Mouse (Mus musculus): ENCODE data around the gene Tescl. TPM values are rescaled to one million over a fixed set of nuclear protein-coding genes. Genes with fewer than 3 reads are reported as not detected.

The Tescl gene
- total RNA-seq, 2 experiments from 2014 or later, result not detected

DNA sequence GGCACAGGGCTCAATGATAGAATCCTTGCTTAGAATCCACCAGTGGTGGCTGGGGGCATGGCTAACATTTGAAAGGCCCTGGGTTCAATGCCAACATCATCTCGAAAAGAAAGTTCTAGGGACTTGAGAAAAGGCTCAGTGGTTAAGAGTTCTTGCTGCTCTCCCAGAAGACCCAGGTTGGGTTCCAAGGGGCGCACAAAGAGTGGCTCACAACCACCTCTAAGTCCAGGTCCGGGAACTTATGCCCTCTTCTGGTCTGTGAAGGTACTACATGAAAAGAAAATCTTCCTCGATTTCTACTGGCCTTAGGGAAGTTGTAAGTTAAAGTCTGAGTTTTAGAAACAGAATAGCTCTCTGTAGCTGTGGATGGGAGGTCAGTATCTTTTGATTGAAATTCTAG lies 47.6 kb downstream of the Tescl start:
- DNase-seq (ENCODE audit: low spot score in 2 of 2), result no peak
- intact Hi-C loops (cut with DNase I), result no loop called here

Small RNA genes lying within 50 kb of the gene (microRNA-seq; reads per million reads assigned to microRNA genes)
- not detected for gene Gm27592

Other genes starting within 250 kb of the Tescl start
- gene Zfp112, start 221.6 kb downstream of the Tescl start, total RNA-seq (2021), result 10 to 100 TPM in 1 of 2 experiments, 1 to 10 TPM in 1; 8.9 to 13.0 TPM
- gene Zfp235, start 199.8 kb downstream of the Tescl start, total RNA-seq (2021), result 10 to 100 TPM; 20.5 to 23.5 TPM
- 1 to 10 TPM; 3.3 to 4.3 TPM for gene Zfp114, start 158.9 kb downstream of the Tescl start, total RNA-seq (2021)
- 10 to 100 TPM; 11.2 to 11.9 TPM for gene Zfp111, start 122.5 kb downstream of the Tescl start, total RNA-seq (2021)
- gene Zfp109, start 96.4 kb downstream of the Tescl start, total RNA-seq (2021), result 10 to 100 TPM in 1 of 2 experiments, 1 to 10 TPM in 1; 8.6 to 10.8 TPM
- 1 to 10 TPM; 7.8 to 9.1 TPM for gene Zfp108, start 79.1 kb downstream of the Tescl start, total RNA-seq (2021)
- 10 to 100 TPM; 11.8 to 12.6 TPM for gene Zfp93, start 63.5 kb downstream of the Tescl start, total RNA-seq (2021)
- 10 to 100 TPM; 21.9 to 23.9 TPM for gene Zfp61, start 32.7 kb downstream of the Tescl start, total RNA-seq (2021)
- 10 to 100 TPM; 13.2 to 16.2 TPM for gene Zfp94, start 17.3 kb downstream of the Tescl start, total RNA-seq (2021)
- gene Lypd5, start 15.3 kb upstream of the Tescl start, total RNA-seq (2021), result not detected
- under 1 TPM; 0.42 to 0.77 TPM for gene Kcnn4, start 36.3 kb upstream of the Tescl start, total RNA-seq (2021)
- gene Smg9, start 65.7 kb upstream of the Tescl start, total RNA-seq (2021), result 10 to 100 TPM; 39.6 to 51.1 TPM
- gene Irgc1, start 118.4 kb upstream of the Tescl start, total RNA-seq (2021), result under 1 TPM; 0.42 to 0.72 TPM
- 1 to 10 TPM in 1 of 2 experiments, under 1 TPM in 1; 0.91 to 1.7 TPM for gene Plaur, start 128.5 kb upstream of the Tescl start, total RNA-seq (2021)
- gene Cadm4, start 148.1 kb upstream of the Tescl start, total RNA-seq (2021), result 100 to 1,000 TPM; 235 to 307 TPM
- 10 to 100 TPM; 47.9 to 49.4 TPM for gene Zfp428, start 173.1 kb upstream of the Tescl start, total RNA-seq (2021)
- gene AC161166.1, start 178.5 kb upstream of the Tescl start, total RNA-seq (2021), result not detected
- 10 to 100 TPM; 80.8 to 89.2 TPM for gene Irgq, start 196.8 kb upstream of the Tescl start, total RNA-seq (2021)
- gene Pinlyp, start 212.2 kb upstream of the Tescl start, total RNA-seq (2021), result not detected
- gene Xrcc1, start 212.4 kb upstream of the Tescl start, total RNA-seq (2021), result 10 to 100 TPM; 29.8 to 41.4 TPM